Mouse (Mus musculus): ENCODE results near the gene Traf5. TPM values are rescaled to one million over a fixed set of nuclear protein-coding genes. Genes with fewer than 3 reads are reported as not detected.

Traf5 gene
- polyA plus RNA-seq, 1 experiment from 2014 or later = 16.9 TPM

DNA sequence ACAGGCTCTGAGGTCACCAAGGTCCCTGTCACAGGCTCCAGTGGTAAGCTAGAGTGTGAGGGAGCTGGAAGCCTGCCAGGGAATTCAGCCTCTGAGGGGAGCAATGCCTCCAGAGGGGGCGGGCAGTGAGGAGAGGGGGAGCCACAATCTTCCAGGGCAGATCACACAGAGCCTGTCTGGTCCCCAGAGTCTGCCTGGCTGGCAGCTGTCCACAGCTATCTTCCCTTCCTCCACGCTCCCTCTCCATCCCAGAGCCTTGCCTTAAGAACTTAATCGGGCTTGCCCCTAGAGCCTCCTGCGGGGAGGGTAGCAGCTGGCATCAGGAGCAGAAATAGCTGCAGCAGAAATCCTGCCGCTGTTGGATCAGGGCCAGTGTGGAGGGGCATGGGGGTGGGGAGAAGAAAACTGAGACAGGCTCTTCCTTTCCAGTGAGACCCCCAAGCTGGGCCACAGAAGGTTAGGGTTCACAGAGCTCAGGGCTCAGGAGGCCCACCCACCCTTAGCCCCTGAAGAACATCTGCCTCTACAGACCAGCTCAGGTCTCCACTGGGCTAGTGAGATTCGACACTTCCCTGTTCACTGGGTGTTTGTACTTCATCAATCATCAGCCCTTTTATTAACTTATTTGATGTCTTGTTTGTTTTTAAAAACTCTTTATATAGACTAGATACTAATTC lies 110.8 kb downstream of the Traf5 start:
- 9% methylated on average over 5 of the region's 6 CpGs for WGBS
- H3K36me3 ChIP-seq (ENCODE audit: control insufficient read depth, insufficient read depth, low read length) = no peaks in the 10 kb centered on the region
- no peak overlapping the region for H3K9ac ChIP-seq (ENCODE audit: low read length)
- peak overlapping the region; percentile 88 to 89 for H3K27ac ChIP-seq (replicated peaks in 1 of 2; ENCODE audit: control insufficient read depth in 1 of 2, insufficient read depth in 1 of 2, low read depth in 2 of 2, low read length in 2 of 2)
- H3K9me3 ChIP-seq (ENCODE audit: control insufficient read depth, low read length) = no peaks in the 10 kb centered on the region
- ATAC-seq (ENCODE audit: insufficient number of reproducible peaks, insufficient read depth, low FRiP score, low read depth) = peak; percentile 88
- H3K4me3 ChIP-seq (ENCODE audit: control insufficient read depth in 1 of 2, insufficient read depth in 1 of 2, low read depth in 1 of 2, low read length in 2 of 2) = no peak overlapping the region
- H3K4me1 ChIP-seq (ENCODE audit: control insufficient read depth in 2 of 2, insufficient read depth in 2 of 2, low read length in 2 of 2) = peaks cover 44 to 55% of the 10 kb centered on the region in 2 experiments
- H3K4me2 ChIP-seq (ENCODE audit: low read length) = 0 out of 2 replicates have a peak overlapping the region, but pooled peaks have one; percentile 19
- H3K27me3 ChIP-seq (ENCODE audit: control insufficient read depth, insufficient read depth, low read length) = no peaks in the 10 kb centered on the region

DNA sequence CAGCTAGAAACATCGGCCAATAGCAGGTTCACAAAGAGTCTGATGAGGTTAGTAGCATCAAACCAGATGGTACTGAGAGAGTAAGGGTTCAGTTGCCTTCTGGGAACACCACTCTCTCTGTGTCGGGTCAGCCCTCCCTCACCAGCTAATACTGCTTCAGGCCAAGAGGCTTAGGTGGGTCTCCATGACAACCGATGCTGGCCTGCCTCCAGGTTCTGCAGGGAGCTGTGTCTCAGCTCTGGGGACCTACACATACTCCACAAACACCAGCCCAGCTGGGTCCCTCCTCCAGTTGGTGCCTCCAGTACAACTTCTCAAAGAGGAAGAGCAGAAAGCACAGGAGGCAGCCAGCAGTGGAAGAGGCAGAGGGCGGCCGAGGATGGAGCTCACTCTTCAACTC lies 115.2 kb downstream of the Traf5 start, which contains the start of gene Rd3:
Gene Rd3 (plus strand): TSS at position 184 of the 400 bp plus-strand sequence.
- H3K4me1 ChIP-seq (ENCODE audit: control insufficient read depth in 2 of 2, insufficient read depth in 2 of 2, low read length in 2 of 2) = peaks cover 42 to 47% of the 10 kb centered on the region in 2 experiments
- H3K9ac ChIP-seq (ENCODE audit: low read length) = no peak within 1 kb of the TSS
- 55% methylated on average over 5 of the region's 5 CpGs for WGBS
- no peaks in the 10 kb centered on the region for H3K36me3 ChIP-seq (ENCODE audit: control insufficient read depth, insufficient read depth, low read length)
- H3K4me3 ChIP-seq (ENCODE audit: control insufficient read depth in 1 of 2, insufficient read depth in 1 of 2, low read depth in 1 of 2, low read length in 2 of 2) = no peak within 1 kb of the TSS
- no peak; the same call in 1 of the 2 replicates for ATAC-seq (ENCODE audit: insufficient number of reproducible peaks, insufficient read depth, low FRiP score, low read depth)
- 0 out of 4 replicates have a peak within 1 kb of the TSS, but pooled peaks of 1 of the 2 experiments have one; percentile 12 for H3K27ac ChIP-seq (replicated peaks in 1 of 2; ENCODE audit: control insufficient read depth in 1 of 2, insufficient read depth in 1 of 2, low read depth in 2 of 2, low read length in 2 of 2)
- H3K9me3 ChIP-seq (ENCODE audit: control insufficient read depth, low read length) = no peaks in the 10 kb centered on the region
- H3K4me2 ChIP-seq (ENCODE audit: low read length) = no peak within 1 kb of the TSS
- no peaks in the 10 kb centered on the region for H3K27me3 ChIP-seq (ENCODE audit: control insufficient read depth, insufficient read depth, low read length)

DNA sequence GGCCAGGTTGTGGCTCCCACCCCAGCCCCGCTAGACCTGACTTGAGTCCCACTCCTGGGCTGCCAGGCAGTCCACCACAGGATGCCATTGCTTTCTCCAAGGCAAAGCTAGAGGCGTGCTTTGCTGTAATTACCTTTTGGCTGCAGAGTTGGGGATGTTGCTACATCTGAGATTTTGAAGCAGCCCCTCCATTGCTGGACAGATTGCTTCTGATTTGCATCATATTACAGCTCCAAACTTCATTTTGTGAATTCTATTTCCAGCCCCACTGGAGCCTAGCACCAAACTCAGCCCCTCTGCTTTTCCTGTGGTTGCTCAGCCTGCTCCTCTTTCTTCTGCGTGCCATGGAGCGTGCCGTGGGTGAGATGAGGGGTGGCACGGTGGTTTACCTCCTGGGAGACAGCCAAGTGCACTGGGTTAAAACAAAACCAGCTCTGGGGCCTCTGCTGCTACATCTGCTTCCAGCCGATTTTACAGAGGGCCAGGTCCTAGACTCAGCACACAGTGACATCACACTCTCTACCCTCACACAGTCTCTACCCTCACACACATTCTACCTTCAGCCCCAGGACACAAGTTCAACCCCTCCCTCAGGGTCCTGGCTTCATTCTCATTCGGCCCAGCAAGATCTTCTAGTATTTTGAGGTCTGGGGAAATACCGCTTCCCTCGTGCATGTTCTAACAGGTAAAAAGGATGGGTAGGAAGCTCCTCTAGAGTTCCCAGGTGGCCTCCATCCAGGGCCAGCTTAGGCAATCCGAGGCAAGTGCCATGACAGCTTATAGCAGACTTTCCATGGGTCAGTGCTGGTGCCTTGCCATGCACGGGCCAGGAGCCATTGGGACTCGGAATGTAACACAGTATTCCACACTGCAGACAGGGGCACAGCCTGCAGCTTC lies 117.6 kb downstream of the Traf5 start:
- Histone ChIP-seq H3K4me2 (ENCODE audit: low read length) (no peak overlapping the region), H3K9ac (ENCODE audit: low read length) (no peak overlapping the region), H3K4me3 (ENCODE audit: control insufficient read depth in 1 of 2, insufficient read depth in 1 of 2, low read depth in 1 of 2, low read length in 2 of 2) (no peak overlapping the region), H3K36me3 (ENCODE audit: control insufficient read depth, insufficient read depth, low read length) (no peaks in the 10 kb centered on the region), H3K27me3 (ENCODE audit: control insufficient read depth, insufficient read depth, low read length) (no peaks in the 10 kb centered on the region), H3K27ac (replicated peaks in 1 of 2; ENCODE audit: control insufficient read depth in 1 of 2, insufficient read depth in 1 of 2, low read depth in 2 of 2, low read length in 2 of 2) (no peak overlapping the region), H3K9me3 (ENCODE audit: control insufficient read depth, low read length) (no peaks in the 10 kb centered on the region), H3K4me1 (ENCODE audit: control insufficient read depth in 2 of 2, insufficient read depth in 2 of 2, low read length in 2 of 2) (peaks cover 22 to 24% of the 10 kb centered on the region in 2 experiments)
- ATAC-seq (ENCODE audit: insufficient number of reproducible peaks, insufficient read depth, low FRiP score, low read depth) = no peak
- 67% methylated on average over 13 of the region's 13 CpGs for WGBS

DNA sequence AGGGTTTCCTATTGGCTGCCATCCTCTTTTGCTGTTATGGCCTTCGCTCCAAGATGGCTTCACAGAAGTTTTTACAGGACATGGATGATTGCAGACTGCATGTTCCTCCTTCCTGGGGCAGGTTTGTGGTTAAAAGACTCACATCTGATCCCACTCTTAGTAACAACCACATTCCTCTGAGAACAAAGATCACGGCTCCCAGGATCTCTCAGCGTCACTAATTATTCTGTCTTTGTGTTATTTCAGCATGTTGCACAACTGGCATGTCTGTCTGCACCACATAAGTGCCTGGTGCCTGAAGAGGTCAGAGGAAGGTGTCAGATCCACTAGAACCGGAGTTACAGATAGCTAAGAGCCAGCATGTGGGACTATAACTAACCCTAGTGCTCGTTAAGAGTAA lies 122.4 kb downstream of the Traf5 start:
- ATAC-seq (ENCODE audit: insufficient number of reproducible peaks, insufficient read depth, low FRiP score, low read depth) = no peak
- 64% methylated on average over 5 of the region's 5 CpGs for WGBS
- no peak overlapping the region for H3K27ac ChIP-seq (replicated peaks in 1 of 2; ENCODE audit: control insufficient read depth in 1 of 2, insufficient read depth in 1 of 2, low read depth in 2 of 2, low read length in 2 of 2)

DNA sequence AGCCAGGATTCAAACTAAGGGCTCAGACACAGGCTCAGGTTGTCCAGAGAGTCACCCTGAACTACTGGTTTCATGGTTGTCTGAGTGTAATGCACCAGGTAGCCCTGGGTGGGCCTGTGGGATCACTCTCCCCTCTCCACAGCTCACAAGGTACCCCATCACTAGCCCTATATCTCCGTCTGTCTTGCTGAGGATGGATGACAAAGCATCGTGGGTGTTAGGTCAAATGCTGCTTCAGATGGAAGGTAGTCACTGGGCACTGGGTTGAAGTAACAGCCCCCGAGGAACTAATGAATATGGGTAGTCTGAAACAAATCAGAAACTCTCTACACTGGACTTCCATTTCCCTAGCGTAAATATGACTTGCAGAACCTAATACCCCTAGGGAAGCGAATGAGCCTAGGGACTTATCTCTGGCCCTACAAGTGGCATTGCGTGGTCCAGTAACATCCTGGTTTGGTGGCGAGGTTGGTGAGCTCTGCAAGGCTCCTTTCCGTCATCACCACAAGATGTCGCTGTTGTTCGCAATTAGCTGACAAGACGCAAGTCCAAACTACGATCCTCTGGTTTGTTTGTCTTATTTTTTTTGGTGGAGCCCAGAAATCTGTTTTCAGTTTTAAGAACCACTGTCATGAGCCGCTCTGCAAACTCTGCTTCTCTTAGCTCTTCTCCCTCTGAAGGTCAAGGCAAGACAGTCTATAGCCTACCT lies 127.4 kb downstream of the Traf5 start:
- Histone ChIP-seq H3K4me3 (ENCODE audit: control insufficient read depth in 1 of 2, insufficient read depth in 1 of 2, low read depth in 1 of 2, low read length in 2 of 2) (no peak overlapping the region), H3K27me3 (ENCODE audit: control insufficient read depth, insufficient read depth, low read length) (no peaks in the 10 kb centered on the region), H3K9ac (ENCODE audit: low read length) (no peak overlapping the region), H3K27ac (replicated peaks in 1 of 2; ENCODE audit: control insufficient read depth in 1 of 2, insufficient read depth in 1 of 2, low read depth in 2 of 2, low read length in 2 of 2) (no peak overlapping the region), H3K4me1 (ENCODE audit: control insufficient read depth in 2 of 2, insufficient read depth in 2 of 2, low read length in 2 of 2) (no peaks in the 10 kb centered on the region), H3K4me2 (ENCODE audit: low read length) (peak overlapping the region; percentile 52), H3K9me3 (ENCODE audit: control insufficient read depth, low read length) (no peaks in the 10 kb centered on the region), H3K36me3 (ENCODE audit: control insufficient read depth, insufficient read depth, low read length) (no peaks in the 10 kb centered on the region)
- 16% methylated on average over 13 of the region's 13 CpGs for WGBS
- ATAC-seq (ENCODE audit: insufficient number of reproducible peaks, insufficient read depth, low FRiP score, low read depth) = no peak; the same call in 1 of the 2 replicates

More for the DNA sequence above, 122.4 kb downstream of the Traf5 start:
- H3K4me2 ChIP-seq (ENCODE audit: low read length) = no peak overlapping the region
- no peaks in the 10 kb centered on the region for H3K27me3 ChIP-seq (ENCODE audit: control insufficient read depth, insufficient read depth, low read length)
- H3K9ac ChIP-seq (ENCODE audit: low read length) = no peak overlapping the region
- no peaks in the 10 kb centered on the region for H3K36me3 ChIP-seq (ENCODE audit: control insufficient read depth, insufficient read depth, low read length)
- H3K9me3 ChIP-seq (ENCODE audit: control insufficient read depth, low read length) = no peaks in the 10 kb centered on the region
- no peaks in the 10 kb centered on the region for H3K4me1 ChIP-seq (ENCODE audit: control insufficient read depth in 2 of 2, insufficient read depth in 2 of 2, low read length in 2 of 2)
- H3K4me3 ChIP-seq (ENCODE audit: control insufficient read depth in 1 of 2, insufficient read depth in 1 of 2, low read depth in 1 of 2, low read length in 2 of 2) = no peak overlapping the region

DNA sequence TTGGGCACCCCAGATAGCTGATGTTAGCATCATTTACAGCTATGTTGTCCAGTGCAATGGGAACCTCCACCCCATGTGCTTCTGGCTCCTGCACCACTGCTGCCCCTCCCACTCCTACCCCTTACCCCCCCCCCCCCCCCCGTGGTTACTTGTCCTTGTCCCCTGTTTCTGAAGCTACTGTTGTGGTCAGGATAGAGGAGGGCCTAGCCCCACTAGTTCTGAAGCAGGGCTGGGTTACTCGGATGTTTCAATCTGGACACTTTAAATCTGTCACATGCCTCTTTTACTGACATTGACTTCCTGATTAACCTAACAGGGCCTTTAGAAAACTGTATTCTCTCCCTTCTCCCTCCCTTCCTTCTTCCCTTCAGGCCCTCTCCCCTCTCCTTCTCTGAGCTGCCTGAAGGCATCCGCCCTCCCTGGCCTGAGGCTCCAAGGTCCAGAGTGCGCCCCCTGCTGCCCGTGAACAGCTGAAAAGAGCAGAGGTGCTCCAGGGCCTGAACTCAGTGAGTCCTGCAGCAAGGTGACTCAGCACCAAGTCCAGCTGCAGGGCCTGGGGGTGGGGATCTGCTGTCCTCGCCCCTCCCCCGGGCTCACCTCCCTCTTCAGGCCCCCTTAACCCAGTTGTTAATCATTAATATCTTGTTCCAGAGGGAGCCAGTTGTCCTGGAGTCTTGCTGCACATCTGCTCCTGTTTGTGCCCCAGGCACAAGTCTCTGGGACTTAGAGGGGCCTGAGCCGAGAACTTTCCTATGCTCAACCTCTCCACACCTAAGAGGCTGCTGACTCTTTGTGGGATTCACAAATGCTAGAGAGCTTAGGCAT lies 128.2 kb downstream of the Traf5 start:
- Histone ChIP-seq H3K4me3 (ENCODE audit: control insufficient read depth in 1 of 2, insufficient read depth in 1 of 2, low read depth in 1 of 2, low read length in 2 of 2) (no peak overlapping the region), H3K9ac (ENCODE audit: low read length) (no peak overlapping the region), H3K27ac (replicated peaks in 1 of 2; ENCODE audit: control insufficient read depth in 1 of 2, insufficient read depth in 1 of 2, low read depth in 2 of 2, low read length in 2 of 2) (no peak overlapping the region), H3K27me3 (ENCODE audit: control insufficient read depth, insufficient read depth, low read length) (no peaks in the 10 kb centered on the region), H3K4me2 (ENCODE audit: low read length) (no peak overlapping the region), H3K36me3 (ENCODE audit: control insufficient read depth, insufficient read depth, low read length) (no peaks in the 10 kb centered on the region), H3K4me1 (ENCODE audit: control insufficient read depth in 2 of 2, insufficient read depth in 2 of 2, low read length in 2 of 2) (no peaks in the 10 kb centered on the region), H3K9me3 (ENCODE audit: control insufficient read depth, low read length) (no peaks in the 10 kb centered on the region)
- peak; percentile 64 for ATAC-seq (ENCODE audit: insufficient number of reproducible peaks, insufficient read depth, low FRiP score, low read depth)
- WGBS = 33% methylated on average over 7 of the region's 8 CpGs
